ENCODE assay signal across 21 mouse cellular contexts in genomic region chr14:75334321-75334720, GRCm38 (mm10). TPM values are rescaled to one million over a fixed set of nuclear protein-coding genes. Genes with fewer than 3 reads are reported as not detected.
DNase-seq lines count a peak whose midpoint lies in the region; TF ChIP-seq lines count a peak whose summit lies in the region.
"Had no signal": no experiment of that assay in that cellular context is flagged by ENCODE, and none has a peak within 500 bp of the region (broad histone marks: within the 10 kb centered on the region; RNA-seq: fewer than 3 reads in every experiment).

No protein-coding gene starts in this region.

- peaks cover 0 to 2% of the 10 kb centered on the region in 2 experiments; a peak in 1 of 4 replicates for H3K4me1 ChIP-seq in ES-E14 (ENCODE audit: control insufficient read depth in 2 of 2, insufficient read depth in 2 of 2, low read length in 2 of 2, poor library complexity in 1 of 2)
- peaks cover 6% of the 10 kb centered on the region for H3K4me1 ChIP-seq in cerebellum, adult 2 months (ENCODE audit: control insufficient read depth, insufficient read depth, low read length)
- H3K4me1 ChIP-seq: embryonic facial prominence, embryonic 15.5 days; forebrain, embryonic 10.5 days; heart, embryonic 12.5 days; hindbrain, embryonic 10.5 days; intestine, embryonic 15.5 days had no signal

- WGBS in cerebellum, adult 2 months = 15% methylated on average over 4 of the region's 4 CpGs

- H3K27me3 ChIP-seq in cerebellum, adult 2 months (ENCODE audit: control insufficient read depth, insufficient read depth, low read length) = no peaks in the 10 kb centered on the region
- H3K27me3 ChIP-seq: embryonic facial prominence, embryonic 15.5 days; heart, embryonic 12.5 days; intestine, embryonic 15.5 days had no signal

- H3K9ac ChIP-seq in ES-E14 (ENCODE audit: insufficient read depth, low read depth, low read length, poor library complexity, severe bottlenecking) = no peak overlapping the region
- H3K9ac ChIP-seq: embryonic facial prominence, embryonic 15.5 days; heart, embryonic 12.5 days; hindbrain, embryonic 14.5 days; intestine, embryonic 15.5 days had no signal

- DNase-seq in ES-E14 (ENCODE audit: low read depth, low spot score) (no peak), MN1 (ENCODE audit: low spot score) (no peak)
- peak; percentile 69 for DNase-seq in brain, adult 2 months (ENCODE audit: low read depth, low spot score)
- DNase-seq in cerebellum, adult 2 months = peak; percentile 62 to 74
- DNase-seq in cerebellum, postnatal 10 days = peak; percentile 38 to 53
- DNase-seq in layer of hippocampus, postnatal 14 days (ENCODE audit: low spot score in 2 of 2) = no peak
- no peak for DNase-seq in thymus, postnatal 4 days
- DNase-seq in B cell, adult 2 months = no peak
- DNase-seq: adrenal gland, adult 2 months; adrenal gland, postnatal 25 days; embryo, embryonic 11 days; gastrocnemius, postnatal 14 days; heart, adult 2 months; kidney, adult 18-20 months had no signal

- H3K9me3 ChIP-seq in ES-E14 (ENCODE audit: control insufficient read depth, insufficient read depth, low read depth, low read length) = no peaks in the 10 kb centered on the region
- H3K9me3 ChIP-seq: embryonic facial prominence, embryonic 15.5 days; forebrain, embryonic 10.5 days; heart, embryonic 12.5 days; hindbrain, embryonic 10.5 days; intestine, embryonic 15.5 days had no signal

- TF ChIP-seq CTCF in cerebellum, adult 2 months (IDR thresholded peaks at IDR 0.05; ENCODE audit: borderline replicate concordance, insufficient read depth, low read depth, low read length) = no peak

- peaks cover 27% of the 10 kb centered on the region for H3K36me3 ChIP-seq in ES-E14 (ENCODE audit: control insufficient read depth, insufficient read depth, low read length, poor library complexity, severe bottlenecking)

- no peak overlapping the region for H3K4me3 ChIP-seq in ES-E14 (ENCODE audit: insufficient read depth in 1 of 2, low read depth in 1 of 2, low read length in 2 of 2, poor library complexity in 1 of 2, severe bottlenecking in 1 of 2)
- H3K4me3 ChIP-seq in cerebellum, adult 2 months (replicated peaks; ENCODE audit: insufficient read depth, low read depth, low read length) = no peak overlapping the region
- H3K4me3 ChIP-seq: embryonic facial prominence, embryonic 15.5 days; erythroblast, embryonic 14.5 days; forebrain, embryonic 10.5 days; heart, adult 2 months; heart, embryonic 12.5 days; hindbrain, embryonic 10.5 days; intestine, embryonic 15.5 days had no signal

- TF ChIP-seq POLR2A in cerebellum, adult 2 months (IDR thresholded peaks at IDR 0.05; ENCODE audit: borderline replicate concordance, insufficient read depth, low read length) = no peak

- H3K27ac ChIP-seq in ES-E14 (ENCODE audit: insufficient read depth, low read depth, low read length, poor library complexity, severe bottlenecking) = 0 out of 2 replicates have a peak overlapping the region, but pooled peaks have one; percentile 22
- H3K27ac ChIP-seq in cerebellum, adult 2 months (ENCODE audit: insufficient read depth, low read length) = peak overlapping the region; percentile 4
- H3K27ac ChIP-seq: embryonic facial prominence, embryonic 15.5 days; forebrain, embryonic 10.5 days; heart, adult 2 months; hindbrain, embryonic 10.5 days; hindbrain, embryonic 14.5 days; intestine, embryonic 15.5 days had no signal

- in situ Hi-C loops in ES-E14 (cut with MboI; ENCODE audit: low sequenced_read_pairs in 2 of 2, unreplicated experiment in 2 of 2) = no loop called here

TF ChIP-seq in ES-E14, 5 proteins besides CTCF, POLR2A, EP300 and RAD21:
- TF ChIP-seq CHD2 (IDR thresholded peaks at IDR 0.05; ENCODE audit: low read depth, low read length) (no peak), MAFK (IDR thresholded peaks at IDR 0.05; ENCODE audit: insufficient read depth, low read depth, low read length) (no peak)

RNA-seq across cellular contexts. Expression of gene Zc3h13, which starts 50.1 kb away (rescaled TPM):
- 19.4 and 28.0 TPM in 2 replicates for total RNA-seq in ES-E14 (2012; rRNA removed)
- 27.2 and 27.5 TPM in 2 replicates for polyA plus RNA-seq in cerebellum, adult 2 months (2012; rRNA removed)
- total RNA-seq in layer of hippocampus, postnatal 14 days (2021) = 10 to 100 TPM; 53.1 to 55.8 TPM

Comparison
In these comparisons a context has a peak if more than half of its experiments do, and no peak if none do; other contexts are left out.
1. DNase-seq: peak in brain, adult 2 months (single experiment), cerebellum, adult 2 months (2 of 2) and cerebellum, postnatal 10 days (2 of 2); none in ES-E14 (single experiment), layer of hippocampus, postnatal 14 days (0 of 2), thymus, postnatal 4 days (single experiment), MN1 (single experiment) and B cell, adult 2 months (0 of 2).